Mouse (Mus musculus) thymus, postnatal 14 days (tissue): ENCODE measurements at regions not wholly inside any gene's neighbourhood (a gene's known extent, or its start where the extent isn't known, plus 50 kb on each side); places are given as distances from the start of the nearest gene placed in this dataset.

ENCODE experiments used
- DNase-seq: peaks from one replicate; pipeline ENCODE4 v3.0.0; 2021

DNA sequence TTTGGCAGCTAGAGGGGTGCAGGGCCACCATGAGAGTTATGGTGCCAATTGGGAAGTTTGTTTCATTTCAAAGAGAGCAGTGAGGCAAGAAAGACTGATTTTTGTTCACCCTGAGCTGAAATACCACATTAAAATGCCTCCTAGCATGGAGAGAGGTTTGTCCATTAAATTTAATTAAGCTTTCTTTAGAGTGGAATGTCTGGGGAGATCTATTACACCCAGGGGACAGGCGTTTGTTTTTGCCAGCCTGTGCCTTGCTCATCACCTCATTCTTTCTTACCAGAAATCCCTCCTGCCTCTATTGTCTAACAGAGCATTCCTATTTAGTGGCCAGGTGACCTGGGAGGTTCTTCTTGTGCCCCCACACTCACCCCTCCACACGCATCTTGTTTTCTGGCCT is 55.2 kb upstream of the Rcn1 start:
- DNase-seq: no peak

DNA sequence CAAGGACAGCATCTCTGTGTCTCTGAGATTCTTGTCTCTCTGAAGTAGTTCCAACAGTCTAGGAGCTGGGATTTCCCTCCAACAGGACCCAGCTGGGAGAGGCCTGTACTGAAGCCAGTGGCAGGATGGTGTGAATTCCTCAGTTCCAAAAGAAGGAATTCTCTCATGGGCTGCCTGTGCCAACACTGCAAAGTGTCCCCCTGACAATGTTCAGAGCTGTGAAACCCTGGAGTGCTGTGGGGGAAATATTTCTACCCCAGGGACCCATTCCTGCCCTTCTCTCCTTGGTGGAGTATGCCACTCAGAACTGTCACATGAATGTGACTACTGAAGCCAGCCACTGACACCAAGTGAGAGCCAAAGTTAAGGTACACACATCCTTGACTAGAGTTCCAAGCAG is 55.7 kb upstream of the Rcn1 start:
- DNase-seq: no peak

DNA sequence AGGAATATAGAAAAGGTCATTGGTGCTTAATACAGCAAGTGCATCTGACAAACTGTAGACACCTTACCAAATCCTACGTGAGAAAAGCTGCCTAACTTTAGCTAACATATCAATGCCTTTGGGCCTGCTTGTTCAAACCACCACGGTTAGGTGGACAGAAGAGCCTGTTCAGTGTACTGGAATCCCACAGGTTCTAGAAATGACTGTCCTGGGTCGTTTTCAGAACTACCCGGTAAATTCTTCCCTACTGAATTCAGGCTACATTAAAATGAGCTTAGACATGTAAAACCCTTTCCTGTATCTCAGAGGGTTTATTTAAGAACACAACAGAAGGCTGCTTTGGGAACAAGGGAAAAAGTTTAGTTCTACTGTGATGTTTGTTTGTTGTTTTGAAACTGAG is 59.5 kb upstream of the Rcn1 start:
- DNase-seq: no peak

DNA sequence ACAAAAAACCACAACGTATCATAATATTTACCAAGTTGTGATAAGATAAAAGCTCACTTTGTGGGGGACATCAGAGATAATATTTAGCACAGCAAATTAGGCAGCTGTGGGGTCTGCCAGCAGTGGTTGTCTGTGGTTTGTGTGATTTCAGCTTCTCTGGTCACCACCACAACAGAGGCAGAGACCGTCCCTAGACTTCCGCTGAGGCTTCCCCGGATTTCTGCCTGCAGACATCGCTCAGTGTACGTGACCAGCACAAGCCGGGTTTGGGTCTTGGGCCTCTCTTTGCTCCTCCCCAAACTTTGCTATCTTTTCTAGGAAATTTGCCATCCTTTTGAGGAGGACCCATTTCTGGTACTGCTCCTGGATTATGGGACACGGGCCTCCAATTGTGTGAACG is 60.4 kb upstream of the Rcn1 start:
- no peak for DNase-seq

DNA sequence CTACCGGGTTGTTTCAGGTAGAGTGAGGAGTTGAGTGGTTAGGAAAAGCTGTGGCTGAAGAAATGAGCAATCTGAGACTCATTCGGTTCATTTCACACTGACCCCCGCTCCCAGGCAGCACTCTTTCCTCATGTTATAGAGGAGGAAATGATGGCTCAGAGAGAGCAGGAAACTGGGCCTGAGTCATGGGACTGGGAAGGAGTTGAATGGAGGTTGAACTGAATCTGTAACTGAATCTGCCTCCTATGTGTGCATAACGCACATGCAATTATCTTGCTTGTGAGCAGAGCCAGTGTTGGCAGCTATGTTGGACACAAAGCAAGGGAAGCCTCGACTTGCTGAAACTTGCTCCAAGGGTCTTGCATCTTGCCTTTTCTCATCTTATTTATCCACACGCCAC is 66.5 kb upstream of the Rcn1 start:
- no peak for DNase-seq

DNA sequence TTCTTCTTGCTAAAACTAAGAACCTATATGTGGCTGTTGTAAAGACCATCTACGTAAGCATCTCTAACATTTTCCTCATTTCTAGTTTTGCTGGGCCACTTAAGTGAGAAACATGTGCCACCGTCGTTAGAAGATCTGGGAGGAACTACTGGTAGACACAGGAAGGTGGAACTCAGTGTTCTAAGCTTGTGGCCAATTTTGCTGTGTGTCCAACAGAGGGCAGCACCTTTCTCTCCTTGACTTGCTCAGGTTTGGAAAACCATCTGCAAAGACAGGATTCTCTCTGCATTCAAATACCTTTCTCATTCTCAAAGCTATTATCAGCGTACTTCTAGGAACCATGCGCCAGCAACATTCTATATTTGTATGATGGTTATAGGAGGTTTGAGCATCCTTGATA is 69.8 kb upstream of the Rcn1 start:
- peak; percentile 7 for DNase-seq

DNA sequence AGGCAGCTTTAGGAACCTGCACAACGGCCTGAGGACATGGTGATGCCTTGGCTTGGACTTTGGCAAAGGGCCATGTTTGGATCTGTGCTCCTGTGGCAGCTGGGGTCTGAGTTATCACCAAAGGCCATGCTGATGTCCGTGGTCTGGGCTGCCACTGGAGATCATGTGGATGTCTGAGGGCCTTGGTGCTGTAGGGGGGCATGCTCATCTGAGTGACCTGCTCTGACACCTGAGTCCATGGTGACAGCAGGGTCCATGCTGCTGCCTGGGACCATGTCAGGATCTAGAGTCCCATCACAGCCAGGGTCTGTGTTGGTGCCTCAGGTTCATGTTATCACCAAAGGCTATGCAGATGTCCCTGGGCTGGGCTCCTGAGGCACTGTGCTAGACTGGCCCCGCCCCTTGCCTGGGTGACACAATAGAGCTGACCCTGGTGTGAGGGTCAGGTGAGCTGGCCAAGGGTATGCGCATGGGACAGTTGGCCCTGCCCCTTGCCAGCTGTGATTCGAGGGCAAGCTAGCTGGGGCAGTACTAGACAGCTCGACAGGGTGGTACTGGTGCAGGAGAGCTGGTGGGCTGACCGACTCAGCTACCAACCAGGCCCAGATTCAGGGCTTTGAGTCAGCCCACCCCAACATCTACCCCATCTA is 77.0 kb upstream of the Rcn1 start:
- no peak for DNase-seq

DNA sequence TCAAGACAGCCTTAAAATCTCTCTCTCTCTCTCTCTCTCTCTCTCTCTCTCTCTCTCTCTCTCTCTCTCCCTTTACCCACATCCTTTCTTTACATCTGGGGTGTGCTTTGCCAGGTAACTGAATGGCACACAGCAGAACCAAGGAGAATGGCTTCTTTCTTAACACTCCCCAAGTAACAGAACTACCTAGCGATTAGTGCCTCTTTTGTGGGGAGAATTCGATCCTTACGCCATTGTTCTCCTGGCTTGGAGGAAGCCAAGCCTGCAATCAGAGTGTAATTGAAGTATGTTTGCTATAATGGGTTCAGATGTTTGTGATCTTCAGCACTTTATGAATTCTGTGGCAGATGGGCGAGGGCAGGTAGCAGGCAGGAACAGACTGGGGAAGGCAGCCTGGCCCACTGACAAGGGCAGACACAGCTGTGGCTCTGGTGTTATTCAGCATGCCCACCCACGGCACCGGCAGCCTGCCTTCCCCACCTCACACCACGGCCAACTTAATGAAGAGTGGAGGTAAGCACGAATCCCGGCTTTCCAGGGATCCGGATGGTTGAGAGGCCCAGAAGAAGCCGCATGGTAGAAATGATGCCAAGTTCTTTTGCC is 83.0 kb upstream of the Rcn1 start:
- DNase-seq: no peak

DNA sequence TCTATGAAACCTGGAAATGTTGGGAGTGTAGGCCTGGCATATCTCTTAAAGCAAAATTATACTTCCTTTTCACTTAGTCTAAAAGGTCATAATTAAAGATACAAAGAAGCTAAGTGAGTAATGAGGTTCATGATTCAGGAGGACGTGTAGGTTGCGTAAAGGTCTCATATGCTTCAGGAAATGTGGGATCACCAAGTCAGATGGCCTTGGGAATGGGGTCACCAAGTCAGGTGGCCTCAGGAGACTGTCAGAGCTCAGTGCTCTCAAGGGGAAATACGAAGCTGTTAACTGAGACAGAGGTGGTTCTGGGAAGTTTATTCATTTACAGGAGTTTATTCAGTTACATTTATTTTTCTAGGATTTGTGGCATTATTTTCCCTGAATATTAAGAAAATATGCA is 85.4 kb upstream of the Rcn1 start:
- no peak for DNase-seq

DNA sequence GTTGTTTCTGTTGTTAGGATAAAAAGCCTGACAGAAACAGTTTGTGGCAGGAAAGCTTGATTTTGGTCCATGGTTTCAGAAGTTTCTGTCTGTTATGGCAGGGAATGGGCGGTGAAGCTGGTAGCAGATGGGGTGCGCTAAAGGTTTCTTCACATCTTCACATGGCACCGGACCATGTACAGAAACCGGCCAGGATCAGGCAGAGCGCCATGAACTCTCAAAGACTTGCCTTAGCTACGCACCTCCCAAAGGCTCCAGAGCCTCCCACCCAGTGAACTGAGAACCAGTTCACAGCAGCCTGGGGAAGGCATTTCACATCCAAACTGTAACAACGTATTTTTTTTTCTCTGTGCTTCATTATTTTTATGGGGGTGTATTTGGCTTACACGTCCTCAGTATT is 86.2 kb upstream of the Rcn1 start:
- no peak for DNase-seq

DNA sequence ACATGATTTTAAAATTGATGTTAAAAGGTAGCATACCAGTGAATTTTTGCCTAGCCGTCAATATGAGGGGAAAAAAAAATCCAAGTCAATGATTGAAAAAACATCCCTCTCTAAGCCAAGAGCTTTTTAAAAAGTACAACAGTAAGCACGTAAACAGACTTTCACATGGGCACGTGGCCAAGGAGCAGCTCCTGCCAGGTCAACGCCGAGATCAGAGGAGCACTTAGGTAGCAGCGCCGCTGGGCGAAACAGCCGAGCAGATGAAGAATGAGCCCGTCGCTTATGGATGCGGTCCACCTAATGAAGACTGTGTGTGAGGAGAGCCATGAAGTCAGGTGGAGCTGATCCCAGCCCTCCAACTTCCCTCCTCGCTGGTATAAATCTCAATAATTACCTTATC is 96.7 kb upstream of the Rcn1 start:
- no peak for DNase-seq

DNA sequence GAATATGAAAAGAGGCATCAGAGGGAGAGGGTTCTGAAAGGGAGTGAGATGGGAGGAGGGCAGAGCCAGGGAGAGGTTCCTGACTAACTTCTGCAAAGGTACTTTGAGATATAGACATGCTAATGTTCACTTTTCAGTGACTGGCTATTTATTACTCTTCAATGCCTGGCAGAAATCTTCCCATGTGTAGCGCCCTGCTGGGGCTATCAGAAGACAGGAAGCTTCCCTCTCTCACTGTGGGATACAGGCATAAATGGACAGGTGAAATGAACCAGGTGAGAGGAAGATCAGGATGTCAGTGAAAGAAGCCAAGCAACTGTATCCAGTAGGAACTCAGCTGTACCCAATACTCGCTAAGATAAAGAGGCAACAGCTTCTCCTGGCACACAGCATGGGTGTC is 105.1 kb upstream of the Rcn1 start:
- no peak for DNase-seq

DNA sequence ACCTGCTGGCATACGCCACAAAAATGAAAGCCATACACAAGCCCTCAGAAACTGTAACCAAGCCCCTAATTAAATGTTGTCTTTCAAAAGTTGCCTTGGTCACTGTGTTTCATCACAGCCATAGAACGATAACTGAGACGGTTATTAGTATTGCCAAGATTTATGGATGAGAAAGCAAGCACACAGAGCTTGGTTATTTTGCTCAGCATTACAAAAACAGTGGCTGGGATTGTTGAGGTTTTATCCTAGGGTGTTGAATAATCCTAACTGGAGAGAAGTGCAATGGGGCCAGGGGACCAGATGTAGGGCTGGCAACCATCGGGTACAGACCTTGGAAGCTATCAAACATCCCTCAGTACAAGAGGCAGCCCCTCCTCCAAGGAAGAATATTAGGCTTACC is 106.4 kb upstream of the Rcn1 start:
- DNase-seq: no peak

DNA sequence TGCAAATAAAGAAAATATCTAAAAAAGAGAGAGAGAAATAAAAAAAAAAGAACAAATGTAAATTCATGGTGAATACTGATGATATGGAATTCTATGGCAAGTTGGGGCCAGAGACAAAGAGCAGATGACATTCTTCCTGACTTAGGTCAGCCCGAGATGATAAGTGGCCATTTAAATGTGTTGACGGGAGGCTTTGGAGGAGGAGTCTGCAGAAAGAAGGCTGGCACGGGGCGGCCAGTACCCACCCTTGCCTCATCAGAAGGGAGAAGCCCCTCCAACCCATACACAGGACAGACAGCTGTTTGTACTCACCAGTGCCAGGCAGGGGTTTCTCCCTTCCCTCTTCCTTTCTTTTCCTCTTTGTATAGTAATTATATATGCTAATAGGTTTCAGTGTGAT is 108.0 kb upstream of the Rcn1 start:
- no peak for DNase-seq

DNA sequence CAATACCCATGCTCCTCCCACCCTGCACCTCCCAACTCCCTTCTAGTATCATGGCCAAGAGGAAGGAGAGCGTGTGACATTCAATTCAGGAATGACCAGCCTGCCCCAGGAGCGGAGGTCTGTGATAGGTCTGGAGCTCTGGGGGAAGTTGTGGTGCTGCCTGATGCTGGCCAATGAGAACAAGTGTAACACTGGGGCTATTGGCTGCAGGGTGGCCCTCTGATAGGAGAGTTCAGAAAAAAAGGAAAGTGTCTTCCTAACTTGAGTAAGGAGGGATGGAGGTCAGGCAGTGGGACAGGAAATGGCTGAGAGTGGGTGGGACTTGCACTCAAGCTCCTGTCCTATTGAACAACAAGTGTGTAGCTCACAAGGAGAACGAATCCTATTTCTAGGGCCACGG is 111.7 kb upstream of the Rcn1 start:
- DNase-seq: no peak

DNA sequence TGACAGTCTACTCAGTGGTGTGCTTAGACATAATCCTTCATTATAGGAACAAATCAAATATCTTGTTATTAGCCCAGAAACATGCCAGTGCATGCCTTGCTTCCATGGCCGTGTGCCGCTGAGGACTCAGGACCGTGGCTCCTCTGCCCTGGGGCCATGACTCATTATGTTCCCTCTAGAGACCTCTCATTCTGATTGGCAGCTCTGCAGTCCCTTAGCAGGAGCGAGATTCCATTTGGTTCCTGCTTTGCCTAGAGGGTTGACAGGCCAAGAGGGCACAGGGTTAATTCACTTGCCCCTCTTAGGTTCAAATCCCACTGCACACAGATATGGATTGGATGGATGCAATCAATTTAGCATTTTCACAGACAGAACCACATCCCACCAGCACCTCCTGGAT is 112.6 kb upstream of the Rcn1 start:
- no peak for DNase-seq

DNA sequence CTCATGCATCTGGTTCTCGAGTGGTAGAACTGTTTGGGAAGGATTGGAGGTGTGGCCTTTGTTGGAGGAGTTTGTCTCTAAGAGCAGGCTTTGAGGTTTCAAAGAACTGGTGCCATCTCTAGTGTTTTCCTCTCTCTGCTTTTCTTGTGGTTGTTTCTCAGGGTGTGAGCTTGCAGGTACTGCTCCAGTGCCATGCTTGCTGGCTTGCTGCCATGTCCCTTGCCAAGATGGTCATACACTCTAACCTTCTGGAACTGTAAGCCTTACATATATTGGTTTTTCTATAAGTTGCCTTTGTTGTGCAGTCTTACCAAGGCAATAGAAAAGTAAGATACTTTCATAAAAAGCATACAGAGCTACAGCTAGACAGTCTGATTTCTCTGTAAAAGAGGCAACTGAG is 115.1 kb upstream of the Rcn1 start:
- DNase-seq: no peak

DNA sequence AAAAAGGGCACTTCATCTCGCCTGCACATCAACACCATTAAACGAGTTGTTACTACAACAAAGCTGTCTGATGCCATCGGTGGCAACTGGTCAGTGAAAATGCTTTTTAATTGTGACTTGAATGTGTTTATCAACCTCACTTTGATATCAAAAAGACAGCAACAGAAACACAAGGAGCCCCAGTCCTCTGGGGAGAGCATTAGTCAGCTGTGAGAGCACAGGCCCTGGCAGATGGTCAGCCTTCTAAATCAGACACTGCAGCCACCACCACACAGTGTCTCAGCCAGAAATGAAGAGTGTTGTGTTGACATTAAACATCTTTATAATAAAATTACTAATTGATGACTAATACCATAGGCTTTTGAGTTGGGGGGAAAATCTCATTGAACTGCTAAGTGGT is 115.8 kb upstream of the Rcn1 start:
- no peak for DNase-seq

DNA sequence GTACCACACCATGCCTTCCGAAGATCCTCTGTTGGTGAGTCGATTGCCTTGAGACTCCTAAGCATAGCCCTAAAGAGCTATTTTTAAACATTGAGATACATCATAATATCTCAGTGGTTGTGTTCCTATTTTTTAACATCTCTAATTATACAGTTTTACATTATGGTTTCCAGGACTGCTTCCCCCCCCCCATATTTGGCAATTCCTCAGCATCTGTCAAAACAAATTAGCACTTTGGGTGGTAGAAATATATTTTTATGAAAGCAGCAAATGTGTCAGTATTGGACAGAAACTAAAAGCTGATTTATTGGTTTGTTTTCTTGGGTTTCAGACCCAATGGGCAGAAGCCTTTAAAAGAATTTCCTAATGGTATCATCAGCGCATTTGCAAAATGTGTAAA is 116.2 kb upstream of the Rcn1 start:
- DNase-seq: no peak

DNA sequence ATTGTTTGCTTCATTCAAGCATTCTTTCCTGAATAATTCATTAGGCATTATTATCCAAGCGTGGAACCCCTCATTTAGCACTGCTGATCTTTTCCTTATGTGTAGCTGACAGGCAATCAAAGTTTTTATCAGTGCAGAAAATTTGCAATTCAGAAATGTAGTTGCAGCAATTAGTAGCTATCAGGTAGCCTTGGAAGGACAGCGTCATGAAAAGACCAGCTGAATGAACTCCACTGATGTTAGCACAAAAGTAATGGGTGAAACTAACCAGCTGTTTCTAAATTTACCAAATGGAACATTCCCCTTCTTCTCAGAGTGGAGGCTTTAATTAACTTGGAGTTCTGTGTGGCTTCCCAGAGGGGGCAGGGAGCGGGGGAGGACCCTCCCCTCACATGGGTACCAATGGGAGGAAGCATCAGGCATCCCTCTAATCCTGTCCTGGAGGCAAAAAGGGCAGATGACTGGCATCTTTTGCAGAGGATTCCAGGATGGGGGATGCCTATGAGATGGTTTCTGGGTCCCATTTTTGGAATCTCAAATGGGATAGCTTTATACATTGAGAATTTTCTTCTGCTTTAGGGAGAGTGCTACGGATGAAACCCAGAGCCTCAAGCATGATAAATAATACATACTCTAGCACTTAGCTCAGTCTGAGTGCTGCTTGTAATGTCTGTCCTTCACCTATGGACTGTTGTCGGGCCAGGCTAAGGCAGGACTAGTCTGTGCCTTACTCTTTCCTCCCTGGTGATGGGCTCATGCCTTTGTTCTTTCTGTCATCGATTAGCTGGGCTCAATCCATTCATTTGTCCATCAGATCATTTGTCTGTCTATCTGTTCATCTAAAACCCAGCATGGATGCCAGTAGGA is 117.4 kb upstream of the Rcn1 start:
- DNase-seq: no peak

DNA sequence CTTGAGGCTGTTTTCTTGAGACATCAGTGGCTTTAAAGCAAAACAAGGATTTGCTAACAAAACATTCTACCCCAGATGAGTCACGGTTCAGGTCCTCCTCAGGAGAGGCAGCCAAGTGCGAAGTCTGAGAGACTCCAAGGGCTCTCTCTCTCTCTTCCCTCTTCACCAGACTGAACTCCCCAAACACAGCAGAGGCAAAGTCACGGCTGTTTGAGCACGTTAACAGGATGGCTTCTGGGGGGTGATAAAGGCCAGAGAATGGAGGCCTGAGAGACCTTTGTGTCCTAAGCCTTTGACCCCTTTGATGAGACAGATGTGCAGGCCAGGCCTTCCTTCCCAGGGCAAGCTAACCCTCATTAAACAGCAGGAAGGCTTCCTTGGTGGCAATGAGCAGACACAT is 122.7 kb upstream of the Rcn1 start:
- DNase-seq: no peak

DNA sequence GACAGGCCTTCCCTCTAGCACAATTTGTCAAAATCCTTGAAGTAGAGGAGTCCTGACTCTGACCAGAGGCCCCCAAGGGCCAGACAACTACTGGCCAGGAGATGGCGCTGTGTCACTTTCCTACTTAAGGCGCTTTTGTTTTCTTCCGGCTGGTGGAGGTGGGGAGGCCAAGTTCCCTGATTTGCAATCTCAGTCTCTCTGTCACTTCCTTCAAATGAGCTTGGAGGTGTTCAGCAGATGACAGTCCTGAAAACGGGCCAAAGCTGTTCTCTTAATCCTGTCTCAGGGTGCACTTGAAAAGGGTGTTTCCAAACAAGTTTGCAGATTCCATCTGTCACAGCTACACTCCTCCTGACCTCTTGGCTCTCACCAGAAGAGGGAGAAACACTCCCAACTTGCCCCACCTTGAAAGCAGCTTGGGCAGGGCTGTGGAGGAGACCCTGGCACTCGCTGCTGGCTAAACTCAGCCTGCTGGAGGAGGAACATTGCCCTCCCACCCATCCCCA is 124.2 kb upstream of the Rcn1 start:
- DNase-seq: peak; percentile 4

DNA sequence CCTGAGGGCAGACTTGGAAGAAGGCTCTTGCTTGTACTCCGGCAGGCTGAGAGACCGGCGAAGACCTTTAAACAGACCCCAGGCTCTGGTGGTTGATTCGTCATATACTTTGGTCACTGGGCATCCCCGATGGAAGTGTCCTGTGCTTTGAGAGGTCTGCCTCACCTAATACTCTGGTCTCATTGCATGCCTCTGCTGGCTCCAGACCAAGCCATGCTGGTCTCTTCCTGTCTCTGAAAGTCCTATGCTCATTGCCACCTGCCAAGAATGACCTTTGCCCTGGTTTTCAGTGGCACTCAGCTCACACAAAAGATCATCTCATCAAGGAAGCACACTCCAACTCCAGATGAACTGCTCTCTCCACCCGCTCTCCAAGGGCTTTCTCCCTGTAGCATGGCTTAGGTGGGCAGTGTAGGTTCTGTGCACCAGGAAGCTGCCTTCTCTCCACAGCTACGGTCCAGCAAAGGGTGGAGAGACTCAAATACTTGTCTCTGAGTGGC is 126.0 kb upstream of the Rcn1 start:
- no peak for DNase-seq

DNA sequence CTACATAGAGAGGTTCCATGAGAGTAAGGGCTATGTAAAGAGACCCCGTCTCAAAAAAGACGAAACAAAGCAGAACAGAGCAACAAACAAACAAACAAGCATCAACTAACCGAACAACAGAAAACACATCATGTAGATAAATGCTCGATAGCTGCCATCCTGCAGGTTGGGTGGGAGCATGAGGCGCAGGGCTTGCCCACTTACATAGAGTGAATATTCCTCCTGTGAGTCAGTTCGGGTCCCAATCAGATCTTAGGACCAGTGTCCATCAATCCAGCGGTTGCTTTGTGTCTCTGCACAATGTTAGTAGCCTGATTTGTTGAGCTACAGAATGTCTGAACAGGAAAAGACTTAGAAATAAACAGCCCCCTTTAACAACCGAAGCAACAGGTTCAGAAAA is 129.4 kb upstream of the Rcn1 start:
- DNase-seq: no peak
